Mouse (Mus musculus): ENCODE results near the gene Med16.

The Med16 gene

DNA sequence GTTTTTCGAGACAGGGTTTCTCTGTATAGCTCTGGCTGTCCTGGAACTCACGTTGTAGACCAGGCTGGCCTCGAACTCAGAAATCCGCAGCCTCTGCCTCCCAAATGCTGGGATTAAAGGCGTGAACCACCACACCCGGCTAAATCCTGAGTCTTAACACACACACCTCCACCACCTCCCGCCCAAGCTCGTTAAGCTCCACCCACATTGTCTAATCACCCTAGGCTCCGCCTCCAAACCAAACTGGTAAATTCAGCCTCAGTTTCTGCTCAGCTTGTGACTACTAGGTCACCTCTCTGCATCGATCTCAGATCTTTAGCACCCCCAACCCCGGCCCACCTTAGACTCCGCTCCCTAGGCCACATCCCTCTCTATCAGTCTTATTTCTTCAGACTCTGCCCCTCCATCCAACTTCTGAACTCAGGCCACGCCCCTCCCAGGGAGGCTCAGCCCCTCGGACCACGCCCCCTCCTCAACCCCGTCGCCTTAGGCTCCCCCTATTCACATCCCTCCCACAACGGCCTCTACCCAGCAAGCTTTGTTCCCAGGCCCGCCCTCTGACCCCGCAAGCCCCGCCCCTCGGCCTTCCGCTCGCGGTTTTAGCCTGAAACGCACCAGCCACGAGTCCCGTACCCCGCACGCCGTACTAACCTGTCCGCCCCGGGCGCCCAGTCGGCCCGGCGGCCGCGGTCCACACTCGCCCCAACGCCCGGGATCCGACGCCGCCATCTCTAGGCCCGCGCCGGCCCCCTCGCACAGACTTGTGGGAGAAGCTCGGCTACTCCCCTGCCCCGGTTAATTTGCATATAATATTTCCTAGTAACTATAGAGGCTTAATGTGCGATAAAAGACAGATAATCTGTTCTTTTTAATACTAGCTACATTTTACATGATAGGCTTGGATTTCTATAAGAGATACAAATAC, at the start of gene Med16:
Gene Med16 (minus strand): TSS at position 757 of the 925 bp plus-strand sequence.
- DNase-seq (ENCODE audit: low spot score in 2 of 2), result peak; percentile 99

GRCm38 (mm10) chr10:79958140-79958816, 49.6 kb upstream of the Med16 start:
- DNase-seq (ENCODE audit: low spot score in 2 of 2), result peak; percentile 79 to 86

DNA sequence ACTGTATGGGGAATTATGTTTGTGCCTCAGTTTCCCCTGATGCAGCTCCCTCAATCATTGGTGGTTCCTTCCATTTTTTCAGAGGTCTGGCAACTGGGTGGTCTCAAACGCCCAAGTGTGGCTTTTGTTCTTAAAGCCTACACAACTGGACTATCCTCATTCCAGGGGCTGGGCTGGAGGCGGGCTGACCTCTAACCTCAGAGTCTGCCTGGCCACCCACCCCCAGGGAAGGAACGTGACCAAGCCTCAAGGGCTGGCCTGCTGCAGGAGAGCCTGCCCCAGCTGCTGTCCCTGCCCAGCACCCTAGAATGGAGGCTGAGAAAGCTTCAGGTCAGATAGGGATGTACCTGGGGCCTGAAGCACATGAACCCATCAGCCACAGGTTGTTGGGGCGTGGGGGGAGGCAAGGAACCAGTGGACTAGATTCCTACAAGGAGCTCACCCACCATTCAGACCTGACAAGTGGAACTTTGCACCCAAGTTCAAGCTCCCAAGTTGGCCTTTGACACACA, 48.0 kb upstream of the Med16 start:
- DNase-seq (ENCODE audit: low spot score in 2 of 2), result no peak

GRCm38 (mm10) chr10:79955691-79956090, 47.0 kb upstream of the Med16 start:
- DNase-seq (ENCODE audit: low spot score in 2 of 2), result no peak

DNA sequence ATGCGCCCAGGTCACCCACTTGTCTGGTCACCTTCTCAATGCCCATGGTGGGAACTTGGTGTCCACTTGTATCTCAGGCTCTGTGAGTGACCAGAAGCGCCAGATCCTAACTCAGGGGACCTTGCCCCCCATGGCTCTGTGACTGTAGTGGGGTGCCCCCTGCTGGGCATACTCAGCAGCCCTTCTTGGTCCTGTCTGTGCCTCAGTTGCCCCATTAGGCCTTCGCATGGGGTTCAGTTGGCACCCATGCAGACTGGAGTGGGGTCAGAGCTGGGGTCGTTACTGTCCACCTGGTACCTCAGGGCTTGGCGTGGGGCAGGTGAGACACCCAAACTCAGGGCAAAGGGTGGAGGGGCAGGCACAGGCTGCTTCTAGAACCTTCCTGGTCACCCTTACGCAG, 45.2 kb upstream of the Med16 start:
- DNase-seq (ENCODE audit: low spot score in 2 of 2), result peak in 1 of 2 experiments; percentile 49

GRCm38 (mm10) chr10:79950661-79951060, 41.9 kb upstream of the Med16 start:
- DNase-seq (ENCODE audit: low spot score in 2 of 2), result no peak

- no peak for DNase-seq (ENCODE audit: low spot score in 2 of 2)
Observed at GRCm38 (mm10) chr10:79949873-79950272, 41.1 kb upstream of the Med16 start.

- DNase-seq (ENCODE audit: low spot score in 2 of 2), result no peak
Observed at GRCm38 (mm10) chr10:79947502-79947901, 38.8 kb upstream of the Med16 start.

DNA sequence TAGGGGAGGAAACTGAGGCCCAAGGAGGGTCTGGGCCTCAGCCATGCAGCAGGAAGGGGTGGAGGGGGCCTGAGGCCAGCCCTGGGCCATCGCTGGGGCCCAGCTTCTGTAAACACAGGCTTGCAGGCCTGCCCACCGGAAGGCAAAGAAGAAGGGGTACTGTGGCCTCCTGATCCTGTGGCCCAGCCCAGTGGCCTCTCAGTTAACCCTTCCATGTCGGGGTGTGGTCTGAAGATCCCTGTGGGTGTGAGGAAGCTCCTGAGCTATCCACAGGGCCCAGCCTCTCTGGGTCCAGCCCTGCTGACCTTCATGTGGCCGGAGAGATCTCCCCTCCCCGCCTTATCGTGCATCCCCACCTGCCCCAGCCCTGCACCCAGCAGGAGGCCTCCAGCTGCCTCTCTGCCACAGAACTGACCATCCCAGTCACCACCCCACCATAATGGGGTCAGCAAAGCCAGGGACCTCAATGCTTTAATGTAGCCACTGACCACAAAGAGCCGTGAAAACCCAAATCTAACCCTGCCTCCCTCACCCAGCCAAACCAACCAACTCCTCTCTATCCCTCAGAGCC, 38.1 kb upstream of the Med16 start:
- DNase-seq (ENCODE audit: low spot score in 2 of 2), result no peak

- DNase-seq (ENCODE audit: low spot score in 2 of 2), result no peak
Observed at GRCm38 (mm10) chr10:79945507-79946234, 36.9 kb upstream of the Med16 start.

GRCm38 (mm10) chr10:79943471-79943901, 34.8 kb upstream of the Med16 start:
- DNase-seq (ENCODE audit: low spot score in 2 of 2), result no peak

GRCm38 (mm10) chr10:79942988-79943387, 34.3 kb upstream of the Med16 start:
- DNase-seq (ENCODE audit: low spot score in 2 of 2), result no peak

DNA sequence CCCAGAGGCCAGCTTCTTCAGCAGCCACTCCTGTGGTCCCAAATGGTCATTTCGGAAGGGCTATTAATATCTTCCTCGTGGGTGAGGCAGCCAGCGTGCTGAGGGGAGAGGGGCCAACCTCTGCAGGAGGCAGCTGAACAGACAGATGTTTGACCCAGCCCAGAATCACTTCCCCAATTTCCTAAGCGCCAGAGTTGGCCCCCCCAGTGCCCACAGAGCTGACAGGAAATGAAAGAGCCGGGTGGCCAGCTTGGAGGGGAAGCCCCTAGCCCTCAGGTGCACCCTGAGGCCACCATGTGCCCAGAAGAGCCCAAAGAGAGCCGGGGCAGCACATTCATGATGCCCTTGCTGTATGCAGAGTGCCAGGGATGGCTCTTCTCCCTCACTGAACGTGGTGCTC, 32.0 kb upstream of the Med16 start:
- DNase-seq (ENCODE audit: low spot score in 2 of 2), result peak in 1 of 2 experiments; percentile 86

DNA sequence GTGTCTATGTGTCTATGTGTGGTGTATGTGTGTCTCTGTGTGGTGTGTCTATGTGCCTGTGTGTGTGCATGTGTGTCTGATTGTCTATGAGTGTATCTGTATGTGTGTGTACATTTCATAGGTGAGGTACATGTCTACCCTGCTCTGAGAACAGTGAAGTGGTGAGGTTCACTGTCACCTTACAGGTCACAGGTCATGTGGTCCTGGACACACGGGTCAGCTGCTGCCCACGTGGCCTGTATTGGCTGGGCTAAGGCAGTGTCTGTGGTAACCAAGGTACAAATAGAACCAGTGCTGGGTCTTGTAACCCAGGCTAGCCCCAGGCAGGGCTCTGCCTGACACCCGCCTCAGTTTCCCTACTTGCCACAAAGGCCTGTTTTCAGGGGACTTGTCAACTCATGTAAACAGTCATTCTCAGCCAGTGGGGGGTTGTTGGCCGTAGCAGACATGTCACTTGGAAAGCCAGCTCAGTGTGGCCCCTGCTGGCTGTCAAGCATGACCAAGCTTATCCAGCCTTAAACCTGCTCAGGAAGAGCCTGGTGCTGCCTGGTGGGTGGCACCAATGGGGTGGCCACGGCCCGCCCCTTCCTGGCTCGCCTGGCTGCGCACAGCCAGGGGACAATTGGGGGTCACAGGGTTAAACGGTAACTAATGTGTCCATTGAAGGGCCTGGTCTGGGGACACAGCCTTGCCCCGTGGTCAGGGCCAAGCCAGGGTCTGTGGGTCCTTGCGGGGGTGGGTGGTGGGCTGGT, 29.2 kb upstream of the Med16 start:
- DNase-seq (ENCODE audit: low spot score in 2 of 2), result no peak

DNA sequence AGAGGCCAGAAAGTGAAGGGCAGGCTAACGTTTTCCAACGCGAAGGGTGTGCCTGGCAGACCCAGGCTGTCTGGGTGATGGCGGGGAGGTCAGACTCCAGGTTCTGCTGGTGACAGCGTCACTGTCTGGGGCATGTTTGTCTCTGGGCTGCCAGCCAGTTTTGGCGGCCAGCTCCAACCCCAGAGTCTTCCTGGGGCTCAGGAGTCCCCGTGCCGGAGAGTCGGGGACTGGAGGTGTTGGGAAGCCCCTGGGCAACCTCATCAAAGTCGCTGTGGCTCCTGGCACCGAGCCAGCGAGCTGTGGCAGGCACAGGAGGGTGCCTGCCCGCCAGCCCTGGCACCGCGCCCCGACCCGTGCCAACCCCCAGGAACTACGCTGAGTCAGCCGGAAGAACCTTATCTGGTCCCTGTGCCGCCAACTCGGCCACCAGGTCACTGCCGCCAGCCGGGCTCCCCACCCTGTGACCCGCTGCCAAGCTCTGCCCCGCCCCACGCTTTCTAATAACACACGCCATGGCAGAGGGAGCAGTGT, 28.3 kb upstream of the Med16 start:
- peak; percentile 94 to 95 for DNase-seq (ENCODE audit: low spot score in 2 of 2)

- no peak for DNase-seq (ENCODE audit: low spot score in 2 of 2)
Observed at GRCm38 (mm10) chr10:79936284-79936910, 27.7 kb upstream of the Med16 start.

- no peak for DNase-seq (ENCODE audit: low spot score in 2 of 2)
Observed at GRCm38 (mm10) chr10:79934794-79935569, 26.3 kb upstream of the Med16 start.

- no peak for DNase-seq (ENCODE audit: low spot score in 2 of 2)
Observed at GRCm38 (mm10) chr10:79934272-79934721, 25.6 kb upstream of the Med16 start.

GRCm38 (mm10) chr10:79933861-79934260, 25.1 kb upstream of the Med16 start:
- no peak for DNase-seq (ENCODE audit: low spot score in 2 of 2)
